Mouse (Mus musculus) bone marrow macrophage, adult 2 months (primary cell): Measurements from ENCODE around the gene Ccr10. TPM values are rescaled to one million over a fixed set of nuclear protein-coding genes. Genes with fewer than 3 reads are reported as not detected.

ENCODE experiments used
- H3K27ac ChIP-seq: 2 replicates; pipeline ENCODE4 v1.5.1; 2012; ENCODE audit warnings: low read depth, low read length; ENCODE audit not compliant: insufficient read depth
- H3K4me1 ChIP-seq: 2 replicates; pipeline ENCODE4 v1.6.1; 2012; ENCODE audit warnings: low read length; ENCODE audit not compliant: control insufficient read depth, insufficient read depth
- H3K4me3 ChIP-seq: 2 replicates; pipeline ENCODE4 v1.5.1; 2012; ENCODE audit warnings: mild to moderate bottlenecking, low read length, moderate library complexity; ENCODE audit not compliant: insufficient read depth
- CTCF ChIP-seq: IDR thresholded peaks from 2 replicates; pipeline ENCODE4 v1.5.1; 2012; ENCODE audit warnings: low read depth, mild to moderate bottlenecking, low read length, moderate library complexity
- POLR2A ChIP-seq: IDR thresholded peaks from 2 replicates; pipeline ENCODE4 v1.6.1; 2012; ENCODE audit warnings: mild to moderate bottlenecking, low read depth, low read length, borderline replicate concordance
- polyA plus RNA-seq: library from polyadenylated mRNA; stranded (reverse); fragments of >200 nt; gene quantifications from 2 replicates; pipeline ENCODE4 v1.2.4, GENCODE M21; 2012; ENCODE audit not compliant: missing spikeins, insufficient read depth, insufficient read length

Gene Ccr10
- polyA plus RNA-seq, 1 experiment = not detected

DNA sequence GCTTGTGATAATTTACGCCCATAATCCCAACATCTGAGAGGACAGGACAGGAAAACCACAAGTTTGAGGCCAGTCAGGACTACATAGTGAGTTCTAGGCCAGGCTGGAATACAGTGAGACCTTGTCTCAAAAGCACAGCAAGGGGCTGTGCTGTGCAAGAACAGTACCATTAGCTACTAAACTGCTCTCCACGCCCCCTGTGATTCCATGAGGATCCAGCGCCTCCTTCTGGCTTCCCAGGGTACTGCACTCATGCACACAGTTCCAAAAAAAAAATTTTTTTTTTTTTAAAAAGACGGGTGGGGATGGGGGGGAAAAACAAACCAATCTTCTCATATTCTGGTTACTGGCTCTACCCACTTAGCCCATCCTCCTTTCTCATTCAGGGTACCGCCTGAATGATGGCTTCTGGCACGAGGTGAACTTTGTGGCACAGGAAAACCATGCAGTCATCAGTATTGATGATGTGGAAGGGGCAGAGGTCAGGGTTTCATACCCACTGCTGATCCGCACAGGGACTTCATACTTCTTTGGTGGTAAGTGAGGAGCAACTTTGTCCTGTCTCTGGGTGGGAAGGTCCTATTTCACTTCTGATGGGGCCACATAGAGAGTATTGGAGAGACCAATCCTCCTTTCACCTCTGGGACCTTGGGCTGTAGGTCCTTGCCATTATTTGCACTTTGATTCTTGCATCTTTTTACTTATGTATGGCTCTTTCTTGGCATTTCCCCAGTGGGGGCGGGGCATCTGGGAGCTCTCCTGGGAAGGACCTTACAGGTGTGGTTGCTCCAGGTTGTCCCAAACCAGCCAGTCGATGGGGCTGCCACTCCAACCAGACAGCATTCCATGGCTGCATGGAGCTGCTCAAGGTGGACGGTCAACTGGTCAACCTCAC lies 5.8 kb upstream of the Ccr10 start:
- TF ChIP-seq POLR2A (no peak), CTCF (peak; percentile 83)
- Histone ChIP-seq H3K27ac (no peak overlapping the region), H3K4me1 (no peaks in the 10 kb centered on the region), H3K4me3 (no peak overlapping the region)

DNA sequence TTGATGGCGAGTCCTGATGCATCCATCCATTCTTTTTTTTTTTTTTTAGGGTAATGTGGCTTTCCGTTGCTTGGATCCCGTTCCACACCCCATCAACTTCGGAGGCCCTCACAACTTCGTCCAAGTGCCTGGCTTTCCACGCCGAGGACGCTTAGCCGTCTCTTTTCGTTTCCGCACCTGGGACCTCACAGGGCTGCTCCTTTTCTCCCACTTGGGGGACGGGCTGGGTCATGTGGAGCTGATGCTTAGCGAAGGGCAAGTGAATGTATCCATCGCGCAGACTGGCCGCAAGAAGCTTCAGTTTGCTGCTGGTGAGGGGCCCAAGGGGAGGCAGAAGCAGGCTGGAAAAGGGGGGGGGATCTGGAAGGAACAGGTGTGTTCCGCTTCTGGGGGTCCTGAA lies 5.0 kb upstream of the Ccr10 start:
- TF ChIP-seq POLR2A (no peak), CTCF (no peak)
- Histone ChIP-seq H3K27ac (no peak overlapping the region), H3K4me1 (peaks cover 2% of the 10 kb centered on the region; the same call in 1 of the 2 replicates), H3K4me3 (no peak overlapping the region)

DNA sequence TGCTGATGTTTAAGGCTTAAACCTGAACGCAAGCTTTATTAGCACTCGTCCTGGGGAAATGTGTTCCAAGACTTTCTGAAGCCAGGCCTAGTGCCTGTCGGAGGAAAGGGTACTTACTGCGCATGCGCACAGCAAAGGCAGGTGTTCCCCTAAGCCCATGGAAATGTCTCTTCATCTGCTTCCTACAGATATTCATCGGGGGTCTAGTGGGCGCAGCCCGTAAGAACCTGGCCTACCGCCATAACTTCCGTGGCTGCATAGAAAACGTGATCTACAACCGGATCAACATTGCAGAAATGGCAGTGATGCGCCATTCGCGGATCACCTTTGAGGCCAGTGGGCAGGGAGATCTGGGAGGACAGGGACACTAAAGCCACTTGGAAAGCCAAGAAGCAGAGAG lies 4.1 kb upstream of the Ccr10 start:
- Histone ChIP-seq H3K4me1 (peaks cover 2% of the 10 kb centered on the region; the same call in 1 of the 2 replicates), H3K27ac (no peak overlapping the region), H3K4me3 (no peak overlapping the region)
- TF ChIP-seq CTCF (no peak), POLR2A (no peak)

DNA sequence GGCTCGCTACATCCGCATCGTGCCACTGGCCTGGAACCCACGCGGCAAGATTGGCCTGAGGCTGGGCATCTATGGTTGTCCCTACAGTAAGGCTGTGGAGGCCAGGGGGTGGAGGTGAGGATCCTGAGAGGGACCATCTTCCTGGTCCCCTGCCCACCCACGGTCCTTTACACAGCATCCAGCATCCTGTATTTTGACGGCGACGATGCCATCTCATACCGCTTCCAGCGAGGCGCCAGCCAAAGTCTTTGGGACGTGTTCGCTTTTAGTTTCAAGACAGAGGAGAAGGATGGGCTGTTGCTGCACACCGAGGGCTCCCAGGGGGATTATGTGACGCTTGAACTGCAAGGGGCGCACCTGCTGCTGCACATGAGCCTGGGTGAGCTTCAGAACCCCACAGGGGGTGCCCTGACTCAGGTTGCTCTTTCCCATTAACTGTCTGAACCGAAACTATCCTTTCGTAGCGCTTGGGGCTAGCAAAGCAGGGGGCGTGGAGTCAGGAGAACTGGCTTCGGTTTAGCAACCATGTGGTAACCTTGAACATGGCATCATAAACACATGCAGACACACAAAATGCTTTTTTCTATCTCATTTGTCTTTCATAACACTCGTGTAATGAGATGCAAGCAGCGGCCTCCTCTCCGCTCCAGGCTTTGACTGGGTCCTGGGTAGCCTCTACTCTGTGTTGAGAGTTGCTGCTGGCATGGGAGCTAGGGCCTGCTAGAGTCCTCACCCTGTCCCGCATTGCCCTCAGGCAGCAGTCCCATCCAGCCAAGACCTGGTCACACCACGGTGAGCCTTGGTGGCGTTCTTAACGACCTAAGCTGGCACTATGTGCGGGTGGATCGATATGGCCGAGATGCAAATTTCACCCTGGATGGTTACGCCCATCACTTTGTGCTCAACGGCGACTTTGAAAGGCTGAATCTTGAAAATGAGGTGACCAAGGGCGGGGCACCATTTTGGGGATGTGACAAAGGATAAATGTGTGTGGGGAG lies 3.1 kb upstream of the Ccr10 start:
- Histone ChIP-seq H3K4me3 (no peak overlapping the region), H3K4me1 (peaks cover 7% of the 10 kb centered on the region), H3K27ac (no peak overlapping the region)
- TF ChIP-seq POLR2A = no peak
- no peak for TF ChIP-seq CTCF

DNA sequence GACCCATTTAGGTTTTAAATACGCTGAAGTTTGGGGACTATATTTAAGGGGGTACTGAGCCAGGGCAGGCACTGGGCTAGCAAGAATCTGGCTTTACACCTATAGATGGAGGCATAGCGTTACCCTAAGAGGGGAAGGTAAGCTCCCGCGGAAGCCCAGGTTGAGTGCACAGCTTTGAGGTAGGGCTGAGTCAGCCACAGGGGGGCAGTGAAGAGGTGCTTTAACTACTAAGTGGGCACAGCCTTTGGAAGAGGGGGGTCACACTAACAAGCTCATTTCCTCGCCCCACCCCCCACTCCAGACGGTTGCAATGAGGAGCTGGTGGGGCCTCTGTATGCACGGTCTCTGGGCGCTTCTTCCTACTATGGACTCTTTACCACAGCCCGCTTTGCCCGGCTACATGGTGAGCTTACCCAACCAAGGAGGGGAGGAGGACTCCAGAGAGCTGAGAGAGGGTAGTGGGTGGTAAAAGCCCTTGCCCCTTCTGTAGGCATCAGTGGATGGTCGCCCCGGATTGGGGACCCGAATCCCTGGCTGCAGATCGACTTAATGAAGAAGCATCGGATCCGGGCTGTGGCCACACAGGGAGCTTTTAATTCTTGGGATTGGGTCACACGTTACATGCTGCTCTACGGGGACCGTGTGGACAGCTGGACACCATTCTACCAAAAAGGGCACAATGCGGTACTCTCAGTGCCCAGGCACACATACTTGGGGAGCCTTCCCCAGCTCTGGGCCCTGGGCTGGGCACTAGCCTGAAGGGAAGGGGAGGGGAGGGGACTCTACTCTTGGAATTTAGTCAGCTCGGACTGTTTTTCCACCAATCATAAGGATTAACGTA lies 1.9 kb upstream of the Ccr10 start:
- no peak overlapping the region for H3K4me3 ChIP-seq
- TF ChIP-seq POLR2A (no peak), CTCF (no peak)
- peaks cover 16% of the 10 kb centered on the region for H3K4me1 ChIP-seq
- H3K27ac ChIP-seq = no peak overlapping the region

DNA sequence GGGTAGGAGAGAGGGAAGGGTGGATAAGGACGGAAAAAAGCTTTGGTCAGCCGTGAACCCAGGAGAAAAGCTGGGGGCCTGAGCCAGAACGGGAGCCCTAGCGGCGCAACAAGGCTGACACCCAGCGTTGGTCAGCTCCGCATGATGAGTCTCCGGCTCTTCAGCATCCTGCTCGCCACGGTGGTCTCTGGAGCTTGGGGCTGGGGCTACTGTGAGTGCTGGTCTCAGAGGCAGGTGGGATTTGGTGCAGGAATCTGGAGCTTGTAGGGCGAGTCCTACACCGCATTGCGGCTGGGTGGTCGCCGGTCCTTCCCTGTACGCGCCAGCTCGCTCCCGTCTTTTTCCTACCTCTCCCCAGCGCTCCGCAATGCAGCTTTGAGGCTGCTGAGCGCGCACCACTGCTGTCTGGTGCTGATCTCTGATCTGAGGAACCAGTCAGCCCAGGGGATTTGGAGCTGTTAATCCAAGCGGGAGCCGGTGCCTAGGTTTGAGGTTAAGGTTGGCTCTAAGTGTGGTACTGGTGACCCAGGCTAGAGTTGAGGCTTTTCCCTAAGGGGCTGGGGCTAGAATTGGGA lies 961 bp upstream of the Ccr10 start:
- TF ChIP-seq CTCF = no peak
- TF ChIP-seq POLR2A = no peak
- H3K27ac ChIP-seq = no peak overlapping the region
- peaks cover 16% of the 10 kb centered on the region for H3K4me1 ChIP-seq
- peak overlapping the region; percentile 27 for H3K4me3 ChIP-seq

DNA sequence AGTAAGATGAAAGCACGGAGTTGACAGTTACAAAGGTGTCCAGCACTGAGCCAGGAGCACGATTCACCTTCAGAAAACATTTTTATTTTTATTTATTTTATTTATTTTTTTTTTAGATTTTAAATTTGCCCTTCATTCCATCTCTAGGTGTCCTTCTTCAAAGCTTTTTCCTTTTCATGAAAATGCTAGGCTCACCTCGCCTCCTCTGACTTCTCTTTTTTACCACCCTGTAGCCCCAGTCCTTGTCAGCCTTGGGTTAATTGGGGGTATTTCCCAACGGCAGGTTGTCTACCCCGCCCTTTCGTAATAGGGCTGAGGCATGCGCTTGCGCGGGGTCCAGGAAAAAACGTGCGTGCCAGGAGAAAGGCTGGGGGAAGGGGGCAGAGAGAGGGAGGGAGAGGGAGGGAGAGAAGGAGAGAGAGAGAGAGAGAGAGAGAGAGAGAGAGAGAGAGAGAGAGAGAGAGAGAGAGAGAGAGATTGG lies 433 bp upstream of the Ccr10 start:
- Histone ChIP-seq H3K4me3 (peak overlapping the region; percentile 27; the same call in 1 of the 2 replicates), H3K27ac (no peak overlapping the region), H3K4me1 (peaks cover 16% of the 10 kb centered on the region)
- no peak for TF ChIP-seq POLR2A
- no peak for TF ChIP-seq CTCF

DNA sequence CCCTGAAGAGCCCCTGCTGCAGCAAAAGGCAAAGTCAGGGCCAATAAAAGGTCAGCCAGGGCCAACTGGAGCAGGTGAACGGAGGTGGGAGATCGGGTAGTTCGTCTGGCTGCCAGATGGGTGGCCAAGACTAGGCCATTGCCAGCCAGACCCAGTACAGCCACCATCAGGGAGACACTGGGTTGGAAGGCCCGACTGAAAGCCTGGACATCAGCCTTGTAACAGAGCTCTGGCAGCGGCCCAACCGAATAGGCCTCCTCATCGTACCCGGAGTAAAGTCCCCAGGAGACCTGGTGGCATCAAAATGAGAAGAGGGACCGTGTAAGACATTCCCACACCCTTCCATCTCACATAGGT lies 876 bp downstream of the Ccr10 start:
- peaks cover 21% of the 10 kb centered on the region for H3K4me1 ChIP-seq
- no peak overlapping the region for H3K27ac ChIP-seq
- TF ChIP-seq CTCF (no peak), POLR2A (no peak)
- peak overlapping the region; percentile 46; the same call in 1 of the 2 replicates for H3K4me3 ChIP-seq
